Mouse (Mus musculus): ENCODE measurements at regions not wholly inside any gene's neighbourhood (a gene's known extent, or its start where the extent isn't known, plus 50 kb on each side); places are given as distances from the start of the nearest gene placed in this dataset.

DNA sequence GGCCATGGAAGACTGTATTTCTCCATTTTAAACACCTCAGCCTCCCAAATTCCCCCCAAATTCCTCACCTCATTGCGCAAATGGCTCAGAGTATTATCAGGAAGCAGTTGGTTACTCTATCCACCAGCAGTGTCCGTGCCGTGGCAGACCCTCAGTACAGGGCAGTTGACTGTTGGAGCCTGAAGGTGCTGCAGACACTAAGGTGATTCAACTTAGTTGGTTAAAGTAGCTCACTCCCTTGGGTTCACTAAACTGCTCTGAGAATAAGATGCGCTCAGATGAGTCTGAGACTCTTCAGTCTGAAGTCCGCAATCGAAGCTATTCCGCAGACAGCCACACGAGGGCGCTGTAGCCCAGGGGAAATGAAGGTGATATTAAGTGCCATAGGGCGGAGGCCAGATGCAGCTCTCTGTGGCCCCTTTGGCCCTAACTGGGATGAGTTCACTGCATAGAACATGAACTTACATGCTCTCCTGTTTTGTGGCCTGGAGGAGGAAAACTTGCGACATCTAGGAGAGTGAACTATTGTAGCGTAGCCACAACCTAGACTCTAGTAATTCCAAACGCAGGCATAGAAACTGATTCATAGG lies 62.9 kb downstream of the Amer3 start:
- Histone ChIP-seq H3K4me3 (ENCODE audit: low read depth, low read length) (no peak overlapping the region), H3K9me3 (ENCODE audit: low read length) (no peaks in the 10 kb centered on the region), H3K27ac (ENCODE audit: low read depth, low read length) (no peak overlapping the region), H3K9ac (replicated peaks; ENCODE audit: low read length, poor library complexity, severe bottlenecking) (no peak overlapping the region), H3K27me3 (ENCODE audit: insufficient read depth, low read length) (no peaks in the 10 kb centered on the region), H3K4me1 (ENCODE audit: insufficient read depth, low read length) (no peaks in the 10 kb centered on the region), H3K4me2 (ENCODE audit: low read depth, low read length, poor library complexity, severe bottlenecking) (no peak overlapping the region), H3K36me3 (ENCODE audit: insufficient read depth, low read length) (no peaks in the 10 kb centered on the region)
- peak; percentile 31 for ATAC-seq (ENCODE audit: low FRiP score)
- DNase-seq (ENCODE audit: low spot score) = peak; percentile 73
- 34% methylated on average over 13 of the region's 13 CpGs for WGBS
- TF ChIP-seq CTCF (IDR thresholded peaks at IDR 0.05) = peak; percentile 97

DNA sequence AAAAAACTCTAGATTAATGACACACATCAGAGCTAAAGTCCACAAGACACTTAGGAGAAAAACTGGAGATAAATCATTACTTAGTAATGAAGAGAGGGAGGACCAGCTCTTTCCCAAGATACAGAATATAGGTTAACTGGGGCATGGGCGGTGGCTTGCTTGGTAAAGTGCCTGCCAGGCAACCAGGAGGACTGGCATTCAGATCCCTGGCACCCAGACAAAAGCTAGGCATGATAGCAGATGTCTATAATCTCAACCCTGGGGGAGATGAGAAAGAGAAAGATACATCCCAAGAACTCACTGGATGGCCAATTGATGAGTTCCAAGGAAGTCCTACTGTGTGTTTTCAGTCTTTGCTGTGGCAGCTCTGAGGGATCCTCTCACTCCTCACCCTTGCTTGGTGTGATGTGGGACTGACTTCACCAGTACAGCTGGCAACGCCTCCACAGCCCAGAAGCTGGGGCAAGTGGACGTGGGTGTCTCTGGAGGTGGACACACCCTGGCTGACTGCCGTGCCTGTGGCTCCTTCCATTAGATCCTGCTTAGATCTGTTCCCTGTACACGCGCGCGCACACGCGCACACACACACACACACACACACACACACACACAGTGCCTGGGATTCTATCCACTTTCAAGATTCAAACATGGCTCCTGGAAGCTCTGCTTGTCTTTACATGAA lies 74.6 kb downstream of the Amer3 start:
- Histone ChIP-seq H3K36me3 (ENCODE audit: insufficient read depth, low read length) (no peaks in the 10 kb centered on the region), H3K4me1 (ENCODE audit: insufficient read depth, low read length) (no peaks in the 10 kb centered on the region), H3K9me3 (ENCODE audit: low read length) (no peaks in the 10 kb centered on the region), H3K4me2 (ENCODE audit: low read depth, low read length, poor library complexity, severe bottlenecking) (no peak overlapping the region), H3K9ac (replicated peaks; ENCODE audit: low read length, poor library complexity, severe bottlenecking) (no peak overlapping the region), H3K27ac (ENCODE audit: low read depth, low read length) (no peak overlapping the region), H3K27me3 (ENCODE audit: insufficient read depth, low read length) (no peaks in the 10 kb centered on the region), H3K4me3 (ENCODE audit: low read depth, low read length) (no peak overlapping the region)
- DNase-seq (ENCODE audit: low spot score) = no peak
- no peak for ATAC-seq (ENCODE audit: low FRiP score)
- no peak for TF ChIP-seq CTCF (IDR thresholded peaks at IDR 0.05)
- 92% methylated on average over 10 of the region's 10 CpGs for WGBS

DNA sequence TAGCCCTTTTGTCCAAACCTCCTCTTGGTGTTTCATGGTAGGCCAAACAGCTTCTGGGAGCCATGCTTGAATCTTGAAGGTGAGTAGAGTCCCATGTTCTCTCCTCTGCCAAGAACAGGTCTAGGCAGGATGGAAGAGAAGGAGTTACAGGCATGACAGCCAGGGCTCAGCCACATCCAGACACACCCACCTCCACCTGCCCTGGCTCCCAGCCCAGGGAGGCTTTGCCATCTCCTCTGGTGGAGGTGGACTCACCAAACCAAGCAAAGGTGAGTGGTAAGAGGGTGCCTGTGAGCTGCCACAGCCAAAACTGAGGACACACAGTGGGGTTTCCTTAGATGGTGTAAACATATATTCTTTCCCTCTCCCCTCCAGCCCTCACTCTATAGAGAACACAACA lies 78.0 kb downstream of the Amer3 start:
- Histone ChIP-seq H3K9me3 (ENCODE audit: low read length) (no peaks in the 10 kb centered on the region), H3K4me1 (ENCODE audit: insufficient read depth, low read length) (no peaks in the 10 kb centered on the region), H3K4me2 (ENCODE audit: low read depth, low read length, poor library complexity, severe bottlenecking) (no peak overlapping the region), H3K27me3 (ENCODE audit: insufficient read depth, low read length) (no peaks in the 10 kb centered on the region), H3K36me3 (ENCODE audit: insufficient read depth, low read length) (no peaks in the 10 kb centered on the region), H3K9ac (replicated peaks; ENCODE audit: low read length, poor library complexity, severe bottlenecking) (no peak overlapping the region), H3K4me3 (ENCODE audit: low read depth, low read length) (no peak overlapping the region), H3K27ac (ENCODE audit: low read depth, low read length) (no peak overlapping the region)
- no peak for ATAC-seq (ENCODE audit: low FRiP score)
- TF ChIP-seq CTCF (IDR thresholded peaks at IDR 0.05) = no peak
- no peak for DNase-seq (ENCODE audit: low spot score)

DNA sequence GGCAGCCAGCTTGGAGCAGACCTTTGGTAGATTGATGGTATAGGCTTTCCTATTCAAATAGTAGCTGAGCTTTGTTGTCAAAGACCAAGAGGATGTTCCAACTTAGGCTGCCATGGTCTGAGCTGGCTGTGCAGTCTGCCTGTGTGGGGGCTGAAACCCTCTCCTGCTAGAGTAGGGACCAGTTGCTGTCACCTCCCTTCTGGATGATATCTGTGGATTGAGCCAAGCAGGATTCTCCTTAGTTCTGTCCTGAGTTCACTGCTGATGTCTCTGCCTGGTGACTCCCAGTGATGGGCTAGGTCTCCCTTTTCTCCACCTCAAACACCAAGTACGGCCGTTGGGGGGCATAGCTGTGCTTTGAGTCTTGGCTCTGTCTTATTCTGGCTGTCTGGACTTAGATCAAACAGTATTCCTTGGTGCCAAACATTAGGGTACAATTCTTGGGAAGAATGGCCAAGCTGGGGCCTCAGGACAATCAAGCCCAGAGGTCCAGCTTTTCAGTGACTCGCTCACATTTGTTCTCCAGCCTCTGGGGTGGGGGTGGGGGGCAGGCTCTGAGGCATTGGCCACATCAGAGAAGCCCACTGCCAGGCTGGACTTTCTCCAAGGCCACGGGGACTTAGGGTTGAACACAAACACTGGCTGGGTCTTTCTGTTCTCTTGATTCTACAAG lies 84.6 kb downstream of the Amer3 start:
- H3K4me2 ChIP-seq (ENCODE audit: low read depth, low read length, poor library complexity, severe bottlenecking) = no peak overlapping the region
- H3K9ac ChIP-seq (replicated peaks; ENCODE audit: low read length, poor library complexity, severe bottlenecking) = no peak overlapping the region
- ATAC-seq (ENCODE audit: low FRiP score) = peak; percentile 61
- DNase-seq (ENCODE audit: low spot score) = peak; percentile 85
- no peaks in the 10 kb centered on the region for H3K4me1 ChIP-seq (ENCODE audit: insufficient read depth, low read length)
- H3K9me3 ChIP-seq (ENCODE audit: low read length) = no peaks in the 10 kb centered on the region
- H3K27me3 ChIP-seq (ENCODE audit: insufficient read depth, low read length) = no peaks in the 10 kb centered on the region
- peak; percentile 55 for TF ChIP-seq CTCF (IDR thresholded peaks at IDR 0.05)
- no peak overlapping the region for H3K4me3 ChIP-seq (ENCODE audit: low read depth, low read length)
- H3K36me3 ChIP-seq (ENCODE audit: insufficient read depth, low read length) = no peaks in the 10 kb centered on the region
- H3K27ac ChIP-seq (ENCODE audit: low read depth, low read length) = peak overlapping the region; percentile 44; the same call in 1 of the 2 replicates
- 65% methylated on average over 4 of the region's 4 CpGs for WGBS

DNA sequence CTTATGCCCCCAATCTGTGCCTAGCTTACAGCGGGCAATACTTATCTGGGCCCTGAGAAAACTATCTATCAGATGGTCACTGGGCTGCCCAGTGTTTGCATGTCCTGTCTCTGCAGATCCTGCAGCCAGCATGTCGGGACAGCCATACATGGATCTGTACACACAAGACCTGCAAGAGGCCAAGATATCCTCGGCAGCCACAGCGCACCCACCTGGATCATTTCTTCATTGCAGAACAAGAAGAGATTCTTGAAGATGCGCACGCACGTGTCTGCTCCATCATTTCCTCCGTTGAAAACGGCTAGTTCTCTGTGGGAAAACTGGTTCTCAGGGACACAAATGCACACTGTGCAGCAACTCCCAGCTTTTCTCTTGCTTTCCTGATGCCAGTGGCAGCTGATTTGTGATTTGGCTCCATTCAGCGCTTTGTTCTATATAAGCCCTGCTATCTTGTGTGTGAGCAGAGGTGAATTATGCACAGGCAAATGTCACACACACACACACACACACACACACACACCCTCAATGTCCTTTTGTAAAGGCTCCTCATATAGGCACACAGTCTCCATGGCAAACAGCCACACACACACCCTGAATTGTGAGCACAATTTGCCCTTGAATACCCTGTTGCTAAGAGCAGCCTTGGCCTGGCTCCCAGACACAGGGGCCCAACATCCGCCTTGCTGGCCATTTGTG lies 85.5 kb downstream of the Amer3 start:
- TF ChIP-seq CTCF (IDR thresholded peaks at IDR 0.05) = peak; percentile 47
- no peaks in the 10 kb centered on the region for H3K36me3 ChIP-seq (ENCODE audit: insufficient read depth, low read length)
- no peaks in the 10 kb centered on the region for H3K27me3 ChIP-seq (ENCODE audit: insufficient read depth, low read length)
- DNase-seq (ENCODE audit: low spot score) = peak; percentile 94
- peak; percentile 79 for ATAC-seq (ENCODE audit: low FRiP score)
- H3K9ac ChIP-seq (replicated peaks; ENCODE audit: low read length, poor library complexity, severe bottlenecking) = no peak overlapping the region
- no peaks in the 10 kb centered on the region for H3K4me1 ChIP-seq (ENCODE audit: insufficient read depth, low read length)
- no peak overlapping the region for H3K4me3 ChIP-seq (ENCODE audit: low read depth, low read length)
- H3K9me3 ChIP-seq (ENCODE audit: low read length) = no peaks in the 10 kb centered on the region
- H3K27ac ChIP-seq (ENCODE audit: low read depth, low read length) = peak overlapping the region; percentile 44
- no peak overlapping the region for H3K4me2 ChIP-seq (ENCODE audit: low read depth, low read length, poor library complexity, severe bottlenecking)
- WGBS = 55% methylated on average over 11 of the region's 11 CpGs

DNA sequence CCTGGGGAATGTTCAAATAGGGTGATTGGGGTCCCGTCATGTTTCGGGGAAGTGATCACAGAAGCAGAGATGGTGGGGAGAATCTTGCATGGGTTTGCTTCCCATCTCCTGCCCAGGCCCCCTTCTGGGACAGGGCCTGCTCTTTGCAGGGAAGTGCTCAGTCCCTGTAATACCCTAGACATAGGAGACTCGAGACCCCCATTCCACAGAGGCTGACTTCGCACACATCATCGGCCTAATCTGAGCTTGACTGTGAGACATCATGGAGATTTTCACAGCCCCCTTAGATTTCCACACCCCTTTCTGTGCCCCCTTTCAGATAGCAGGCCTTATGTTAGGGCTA lies 86.0 kb downstream of the Amer3 start:
- Histone ChIP-seq H3K4me2 (ENCODE audit: low read depth, low read length, poor library complexity, severe bottlenecking) (no peak overlapping the region), H3K4me1 (ENCODE audit: insufficient read depth, low read length) (no peaks in the 10 kb centered on the region), H3K27ac (ENCODE audit: low read depth, low read length) (peak overlapping the region; percentile 64), H3K9ac (replicated peaks; ENCODE audit: low read length, poor library complexity, severe bottlenecking) (no peak overlapping the region), H3K4me3 (ENCODE audit: low read depth, low read length) (no peak overlapping the region), H3K27me3 (ENCODE audit: insufficient read depth, low read length) (no peaks in the 10 kb centered on the region), H3K9me3 (ENCODE audit: low read length) (no peaks in the 10 kb centered on the region), H3K36me3 (ENCODE audit: insufficient read depth, low read length) (no peaks in the 10 kb centered on the region)
- TF ChIP-seq CTCF (IDR thresholded peaks at IDR 0.05) = no peak
- WGBS = 43% methylated on average over 5 of the region's 5 CpGs
- ATAC-seq (ENCODE audit: low FRiP score) (no peak), DNase-seq (ENCODE audit: low spot score) (no peak)

Data from midbrain, postnatal 0 days (tissue).